ENCODE assay signal across 12 mouse cellular contexts in the genomic region with DNA sequence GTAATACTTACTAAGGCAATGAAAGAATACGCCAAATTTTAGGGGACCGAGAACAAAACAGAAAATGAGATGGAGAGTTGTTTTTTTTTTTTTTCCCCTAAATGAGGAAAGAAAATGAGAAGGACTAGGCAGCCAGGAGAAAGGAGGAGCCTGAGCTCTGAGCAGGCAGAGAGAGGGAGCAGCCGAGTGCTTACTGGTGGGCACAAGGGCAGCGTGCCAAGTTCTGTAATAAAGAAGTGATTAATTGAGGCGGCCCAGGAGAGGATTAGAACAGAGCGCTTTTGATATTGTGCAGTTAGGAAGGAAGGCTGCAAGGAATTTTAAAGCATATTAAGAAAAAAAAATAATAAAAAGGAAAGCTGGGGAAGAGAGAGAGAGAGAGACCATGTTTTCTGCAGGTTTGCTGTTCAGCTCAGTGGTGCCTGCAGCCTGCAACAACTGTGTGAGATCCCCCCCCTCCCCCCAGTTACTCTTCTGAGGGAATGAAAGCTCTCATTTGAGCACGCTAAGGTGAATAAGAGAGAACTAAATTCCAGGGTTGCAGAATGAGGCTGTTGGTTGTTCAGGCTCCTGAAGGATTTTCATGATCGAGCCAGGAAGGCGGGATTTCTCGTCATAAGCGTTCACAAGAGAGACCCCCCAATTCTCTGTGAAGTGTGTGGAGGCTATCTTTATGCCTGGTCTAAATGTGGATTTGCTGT. TPM values are rescaled to one million over a fixed set of nuclear protein-coding genes. Genes with fewer than 3 reads are reported as not detected.
DNase-seq lines count a peak whose midpoint lies in the region; ATAC-seq lines count a peak whose summit lies in the region.
"Had no signal": no experiment of that assay in that cellular context is flagged by ENCODE, and none has a peak within 500 bp of the region (broad histone marks: within the 10 kb centered on the region; RNA-seq: fewer than 3 reads in every experiment).

No protein-coding gene starts in this region.

- H3K9ac ChIP-seq in forebrain, embryonic 11.5 days (ENCODE audit: low read length): no peak overlapping the region
- H3K9ac ChIP-seq: lung, embryonic 15.5 days had no signal

- peak; percentile 71 for DNase-seq in forebrain, embryonic 11.5 days (ENCODE audit: low spot score)
- DNase-seq in forebrain, embryonic 10.5 days (ENCODE audit: extremely low spot score, low spot score): no peak
- peak; percentile 74 for DNase-seq in retina, postnatal 1 day
- no peak for DNase-seq in retina, embryonic 14.5 days (ENCODE audit: low spot score)
- peak; percentile 73 for DNase-seq in left cerebral cortex, postnatal 4 days
- DNase-seq in right cerebral cortex, postnatal 4 days: peak; percentile 69
- DNase-seq in thymus, adult 18-20 months: no peak
- no peak for DNase-seq in adrenal gland, postnatal 25 days
- DNase-seq: cerebellum, postnatal 36 days had no signal

- H3K27me3 ChIP-seq in forebrain, embryonic 11.5 days (ENCODE audit: control insufficient read depth, insufficient read depth, low read length): peaks cover 59% of the 10 kb centered on the region
- peaks cover 100% of the 10 kb centered on the region for H3K27me3 ChIP-seq in forebrain, embryonic 10.5 days (ENCODE audit: poor library complexity, severe bottlenecking)

- WGBS in forebrain, embryonic 11.5 days: 48% methylated on average over 11 of the region's 11 CpGs
- 79% methylated on average over 11 of the region's 11 CpGs for WGBS in forebrain, embryonic 10.5 days

- no peaks in the 10 kb centered on the region for H3K9me3 ChIP-seq in forebrain, embryonic 11.5 days (ENCODE audit: control insufficient read depth, low read length)
- no peaks in the 10 kb centered on the region for H3K9me3 ChIP-seq in forebrain, embryonic 10.5 days
- H3K9me3 ChIP-seq: lung, embryonic 15.5 days had no signal

- no peak overlapping the region for H3K4me3 ChIP-seq in forebrain, embryonic 11.5 days (ENCODE audit: low read depth, low read length)
- H3K4me3 ChIP-seq in forebrain, embryonic 10.5 days: no peak overlapping the region
- H3K4me3 ChIP-seq: lung, embryonic 15.5 days; myocyte had no signal

- peaks cover 16% of the 10 kb centered on the region for H3K4me1 ChIP-seq in forebrain, embryonic 11.5 days (replicated peaks; ENCODE audit: control insufficient read depth, insufficient read depth, low read length)
- peaks cover 46% of the 10 kb centered on the region for H3K4me1 ChIP-seq in forebrain, embryonic 10.5 days
- H3K4me1 ChIP-seq: lung, embryonic 15.5 days had no signal

- H3K27ac ChIP-seq in forebrain, embryonic 11.5 days (ENCODE audit: low read depth, low read length): 0 out of 2 replicates have a peak overlapping the region, but pooled peaks have one; percentile 8
- H3K27ac ChIP-seq in forebrain, embryonic 10.5 days: no peak overlapping the region
- H3K27ac ChIP-seq: lung, embryonic 15.5 days had no signal

- no peaks in the 10 kb centered on the region for H3K36me3 ChIP-seq in forebrain, embryonic 11.5 days (ENCODE audit: control insufficient read depth, insufficient read depth, low read length)
- no peaks in the 10 kb centered on the region for H3K36me3 ChIP-seq in forebrain, embryonic 10.5 days (replicated peaks)
- H3K36me3 ChIP-seq: lung, embryonic 15.5 days had no signal

- H3K4me2 ChIP-seq in forebrain, embryonic 11.5 days (ENCODE audit: low read depth, low read length, severe bottlenecking): 0 out of 2 replicates have a peak overlapping the region, but pooled peaks have one; percentile 0
- H3K4me2 ChIP-seq: lung, embryonic 15.5 days had no signal

- intact Hi-C loops in left cerebral cortex, postnatal 4 days (cut with DNase I): no loop called here

- ATAC-seq in forebrain, embryonic 11.5 days (replicated peaks; ENCODE audit: low FRiP score): peak; percentile 80

RNA-seq across cellular contexts. Expression of gene A230072I06Rik, which starts 41.3 kb away (rescaled TPM):
- polyA plus RNA-seq in forebrain, embryonic 11.5 days (2014; fragmentation: Nextera tagmentation; extraction: Ambion mirVana): not detected in 2 replicates
- polyA plus RNA-seq in forebrain, embryonic 10.5 days (2016; fragmentation: Nextera tagmentation; extraction: Ambion mirVana): not detected in 2 replicates
- under 1 TPM in 1 of 2 experiments, not detected in 1; 0.44 TPM for total RNA-seq in left cerebral cortex, postnatal 4 days (2021)
- total RNA-seq in adrenal gland, postnatal 25 days (2021): not detected in 2 replicates
- polyA plus RNA-seq: gonadal fat pad, adult 2 months; lung, embryonic 15.5 days; myocyte had no signal

Comparison
In these comparisons a context has a peak if more than half of its experiments do, and no peak if none do; other contexts are left out.
1. DNase-seq: peak in forebrain, embryonic 11.5 days (single experiment), retina, postnatal 1 day (single experiment), left cerebral cortex, postnatal 4 days (single experiment) and right cerebral cortex, postnatal 4 days (single experiment); none in forebrain, embryonic 10.5 days (single experiment), retina, embryonic 14.5 days (single experiment), thymus, adult 18-20 months (0 of 2) and adrenal gland, postnatal 25 days (single experiment).